Mouse (Mus musculus): ENCODE results near the gene Gcdh. TPM values are rescaled to one million over a fixed set of nuclear protein-coding genes. Genes with fewer than 3 reads are reported as not detected.

Gene Gcdh
- polyA plus RNA-seq (2012; rRNA removed): 50.4 and 56.7 TPM in 2 replicates

DNA sequence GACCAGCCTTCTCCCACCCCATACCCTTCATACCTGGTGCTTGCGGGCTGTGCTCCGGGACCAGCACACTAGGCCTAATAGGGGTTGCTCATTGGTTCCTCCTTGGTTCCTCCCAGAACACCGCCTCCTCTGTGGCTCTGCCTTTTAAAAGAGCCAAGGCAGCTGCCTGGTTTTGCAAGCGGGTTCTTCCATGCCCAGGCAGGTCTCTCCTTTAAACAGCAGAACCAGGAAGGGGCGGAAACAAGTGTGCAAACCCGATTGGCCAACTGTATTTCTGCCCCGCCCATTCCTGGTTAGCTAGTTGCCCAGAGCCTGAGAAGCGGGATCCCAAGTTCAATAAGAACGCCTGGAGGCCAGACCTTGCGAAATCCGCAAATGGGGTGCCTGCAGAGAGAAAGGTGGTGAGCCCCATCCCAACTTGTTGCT lies at the start of gene Gcdh:
Gene Gcdh, minus strand, starts transcription at position 213 of the 426 bp plus-strand sequence.

GRCm38 (mm10) chr8:84936962-84937546 lies 43.3 kb upstream of the Gcdh start, which contains the start of gene Mast1:
Gene Mast1 (minus strand): TSS chr8:84937359.

GRCm38 (mm10) chr8:84908421-84909161 lies 14.9 kb upstream of the Gcdh start, which contains the start of gene Dnase2a:
Gene Dnase2a (plus strand): TSS chr8:84908560.

GRCm38 (mm10) chr8:84901752-84902151 lies 8.0 kb upstream of the Gcdh start, which contains the start of gene Klf1:
Gene Klf1 (plus strand): TSS chr8:84901928.

DNA sequence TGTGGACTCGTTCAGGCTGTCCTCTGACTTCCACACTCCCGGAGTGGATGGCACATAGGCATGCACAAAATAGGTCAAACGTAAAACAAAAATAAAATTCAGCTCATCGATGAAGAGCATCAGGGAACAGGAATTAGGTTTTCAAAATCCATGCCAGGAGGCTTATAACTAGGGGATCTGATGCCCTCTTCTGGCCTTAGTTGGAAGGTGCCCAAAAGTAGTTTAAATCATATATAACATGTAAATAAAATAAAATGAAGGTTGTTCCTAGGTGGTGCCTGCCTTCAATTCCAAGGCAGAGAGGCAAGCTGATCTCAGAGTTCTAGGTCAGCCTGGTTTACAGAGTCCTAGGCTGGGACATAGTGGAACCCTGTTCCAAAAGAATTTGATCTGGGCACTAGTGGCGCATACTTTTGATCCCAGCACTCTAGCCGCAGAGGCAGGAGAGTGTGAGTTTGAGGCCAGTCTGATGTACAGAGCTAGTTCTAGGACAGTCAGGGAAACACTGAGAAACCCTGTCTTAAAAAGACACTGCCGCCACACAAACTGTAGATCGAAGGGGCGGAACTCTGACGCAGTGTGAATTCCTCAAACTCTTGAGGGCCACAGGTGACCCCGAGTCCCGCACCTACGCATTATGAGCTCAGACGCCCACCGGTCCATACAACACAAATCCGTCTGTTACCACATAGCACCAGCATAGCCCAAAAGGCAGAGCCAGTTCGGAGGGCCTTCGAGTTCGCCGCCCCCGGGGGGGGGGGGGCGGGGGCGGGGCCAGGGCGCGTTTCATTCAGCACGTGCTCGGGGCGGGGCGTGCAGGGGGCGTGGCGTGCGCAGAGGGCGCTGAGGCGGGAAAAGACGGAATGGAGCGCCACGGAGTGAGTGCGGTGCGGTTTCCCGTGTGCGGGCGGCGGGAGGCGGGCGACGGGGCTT lies 22.1 kb downstream of the Gcdh start, which contains the start of gene Syce2:
Gene Syce2, plus strand, starts transcription at position 736 of the 933 bp plus-strand sequence.

GRCm38 (mm10) chr8:84856864-84857441 lies 36.8 kb downstream of the Gcdh start, which contains the start of gene Farsa:
Gene Farsa (plus strand): TSS chr8:84856989.

GRCm38 (mm10) chr8:84846722-84847572 lies 46.8 kb downstream of the Gcdh start, which contains the start of gene Calr:
Gene Calr (minus strand): TSS chr8:84846934.

DNA sequence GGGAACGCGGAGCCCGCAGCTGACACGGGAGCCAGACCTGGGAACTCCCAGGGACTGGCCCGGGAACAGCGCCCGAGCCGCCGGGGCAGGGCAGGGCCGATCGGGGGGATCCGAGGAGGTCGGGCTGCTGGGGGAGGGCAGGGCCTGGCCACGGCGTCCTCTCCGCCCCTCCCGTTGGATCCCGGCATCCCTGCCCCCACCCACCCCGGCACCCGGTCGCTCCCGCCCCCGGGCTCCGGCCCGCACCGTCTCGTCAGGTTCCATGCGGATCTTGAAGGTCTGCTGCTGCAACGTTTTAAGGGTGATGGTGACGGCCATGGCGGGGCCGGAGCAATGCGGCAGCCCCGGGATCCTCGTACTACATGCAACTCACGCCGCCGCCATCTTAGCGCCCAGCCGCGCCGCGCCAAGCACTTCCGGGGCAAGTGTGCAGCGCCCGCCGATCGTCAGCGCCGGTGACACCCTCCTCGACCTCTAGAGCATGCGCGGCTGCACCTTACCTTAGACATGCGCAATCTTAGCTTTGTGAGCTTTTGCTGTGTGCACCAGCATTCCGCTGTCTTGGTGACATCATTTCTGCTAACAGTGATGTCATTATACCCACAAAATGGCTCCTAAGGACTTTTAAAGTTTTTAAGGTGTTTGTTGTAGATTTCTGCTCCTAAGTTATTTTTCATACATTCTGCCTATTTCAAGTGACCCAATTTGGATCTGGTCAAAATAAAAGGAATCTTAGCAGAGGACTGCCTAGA lies 53.3 kb downstream of the Gcdh start, which contains the start of gene Rad23a:
Gene Rad23a, minus strand, starts transcription at position 418 of the 752 bp plus-strand sequence.

Other genes with a start within 250 kb of the Gcdh start
- 4.8 and 5.3 TPM in 2 replicates for gene Ier2, start 231.1 kb downstream of the Gcdh start, polyA plus RNA-seq (2012; rRNA removed)
- gene Trmt1, start 207.6 kb downstream of the Gcdh start, polyA plus RNA-seq (2012; rRNA removed): 140 and 147 TPM in 2 replicates
- gene Nacc1, start 206.1 kb downstream of the Gcdh start, polyA plus RNA-seq (2012; rRNA removed): 54.4 and 58.8 TPM in 2 replicates
- 3.0 and 3.1 TPM in 2 replicates for gene Lyl1, start 192.5 kb downstream of the Gcdh start, polyA plus RNA-seq (2012; rRNA removed)
- 0.32 and 0.47 TPM in 2 replicates for gene G430095P16Rik, start 170.9 kb downstream of the Gcdh start, polyA plus RNA-seq (2012; rRNA removed)
- 45.9 and 59.1 TPM in 2 replicates for gene Nfix, start 93.6 kb downstream of the Gcdh start, polyA plus RNA-seq (2012; rRNA removed)
- 9.1 and 10.1 TPM in 2 replicates for gene Dand5, start 71.1 kb downstream of the Gcdh start, polyA plus RNA-seq (2012; rRNA removed)
- 30.8 and 35.2 TPM in 2 replicates for gene Gadd45gip1, start 62.4 kb downstream of the Gcdh start, polyA plus RNA-seq (2012; rRNA removed)
- gene Rad23a, start 53.3 kb downstream of the Gcdh start, polyA plus RNA-seq (2012; rRNA removed): 52.2 and 59.0 TPM in 2 replicates
- gene Calr, start 47.0 kb downstream of the Gcdh start, polyA plus RNA-seq (2012; rRNA removed): 521 and 537 TPM in 2 replicates
- 116 and 119 TPM in 2 replicates for gene Farsa, start 36.9 kb downstream of the Gcdh start, polyA plus RNA-seq (2012; rRNA removed)
- 31.6 and 36.2 TPM in 2 replicates for gene Syce2, start 21.8 kb downstream of the Gcdh start, polyA plus RNA-seq (2012; rRNA removed)
- 0.32 and 0.45 TPM in 2 replicates for gene Klf1, start 8.0 kb upstream of the Gcdh start, polyA plus RNA-seq (2012; rRNA removed)
- 3.3 TPM in 2 replicates for gene Dnase2a, start 14.6 kb upstream of the Gcdh start, polyA plus RNA-seq (2012; rRNA removed)
- gene Mast1, start 43.4 kb upstream of the Gcdh start, polyA plus RNA-seq (2012; rRNA removed): 122 and 141 TPM in 2 replicates
- gene Rtbdn, start 53.1 kb upstream of the Gcdh start, polyA plus RNA-seq (2012; rRNA removed): 8.7 and 10.8 TPM in 2 replicates
- 0.75 TPM in 1 of 2 replicates, not detected in the other for gene Gm49661, start 75.5 kb upstream of the Gcdh start, polyA plus RNA-seq (2012; rRNA removed)
- 668 and 713 TPM in 2 replicates for gene Prdx2, start 75.7 kb upstream of the Gcdh start, polyA plus RNA-seq (2012; rRNA removed)
- gene Rnaseh2a, start 75.8 kb upstream of the Gcdh start, polyA plus RNA-seq (2012; rRNA removed): 41.1 and 47.4 TPM in 2 replicates
- 7.0 and 11.0 TPM in 2 replicates for gene Junb, start 84.8 kb upstream of the Gcdh start, polyA plus RNA-seq (2012; rRNA removed)
- gene Hook2, start 96.7 kb upstream of the Gcdh start, polyA plus RNA-seq (2012; rRNA removed): 42.6 and 48.9 TPM in 2 replicates
- gene Best2, start 120.6 kb upstream of the Gcdh start, polyA plus RNA-seq (2012; rRNA removed): 0.05 TPM in 2 replicates
- gene Asna1, start 131.4 kb upstream of the Gcdh start, polyA plus RNA-seq (2012; rRNA removed): 218 and 220 TPM in 2 replicates
- 203 and 208 TPM in 2 replicates for gene Trir, start 132.9 kb upstream of the Gcdh start, polyA plus RNA-seq (2012; rRNA removed)
- 131 and 148 TPM in 2 replicates for gene Tnpo2, start 143.0 kb upstream of the Gcdh start, polyA plus RNA-seq (2012; rRNA removed)
- 101 and 106 TPM in 2 replicates for gene Fbxw9, start 166.1 kb upstream of the Gcdh start, polyA plus RNA-seq (2012; rRNA removed)
- gene Gm5741, start 174.1 kb upstream of the Gcdh start, polyA plus RNA-seq (2012; rRNA removed): 0.66 and 0.82 TPM in 2 replicates
- 79.2 and 83.7 TPM in 2 replicates for gene Dhps, start 177.8 kb upstream of the Gcdh start, polyA plus RNA-seq (2012; rRNA removed)
- gene Wdr83os, start 186.8 kb upstream of the Gcdh start, polyA plus RNA-seq (2012; rRNA removed): 121 and 138 TPM in 2 replicates
- 70.0 and 71.1 TPM in 2 replicates for gene Wdr83, start 187.4 kb upstream of the Gcdh start, polyA plus RNA-seq (2012; rRNA removed)
- gene Man2b1, start 189.3 kb upstream of the Gcdh start, polyA plus RNA-seq (2012; rRNA removed): 21.2 and 23.5 TPM in 2 replicates
- 3.2 and 3.6 TPM in 2 replicates for gene Zfp791, start 229.2 kb upstream of the Gcdh start, polyA plus RNA-seq (2012; rRNA removed)